Mouse (Mus musculus) E14TG2a.4 (cell line): Measurements from ENCODE around the gene Mydgf.

Experiments
- CTCF ChIP-seq: conservative IDR thresholded peaks from 2 replicates; pipeline ENCODE4 v1.5.1; 2014; ENCODE audit warnings: low read length
- NANOG ChIP-seq: IDR thresholded peaks from 2 replicates; pipeline ENCODE4 v1.6.1; 2014; ENCODE audit warnings: borderline replicate concordance, low read length, mixed read lengths
- POU5F1 ChIP-seq: IDR thresholded peaks from 2 replicates; pipeline ENCODE4 v1.6.1; 2014; ENCODE audit warnings: low read length, borderline replicate concordance

- TF ChIP-seq CTCF (no peak), NANOG (no peak), POU5F1 (no peak)
Measured at GRCm38 (mm10) chr17:56214229-56214628, 30.5 kb upstream of the Mydgf start.
